Mouse (Mus musculus) MEL (cell line): Measurements from ENCODE around the gene Cd247.

Experiments
- CTCF ChIP-seq, 3 experiments: IDR thresholded peaks in 2 of 3; conservative IDR thresholded peaks in 1 of 3; 2 replicates each; pipeline ENCODE4 v1.5.1; 2011 to 2012; ENCODE audit warnings: low read length in 3 of 3, low read depth in 2 of 3, mild to moderate bottlenecking in 2 of 3, improper control_type of control experiment in 1 of 3, inconsistent platforms in 1 of 3, mixed read lengths in 1 of 3, moderate library complexity in 1 of 3; ENCODE audit not compliant: control insufficient read depth in 1 of 3, insufficient read depth in 1 of 3, poor library complexity in 1 of 3, severe bottlenecking in 1 of 3
- GABPA ChIP-seq: IDR thresholded peaks from 2 replicates; pipeline ENCODE4 v1.6.1; 2012; ENCODE audit warnings: low read depth, mild to moderate bottlenecking, inconsistent platforms, low read length, improper control_type of control experiment, moderate library complexity
- GATA1 ChIP-seq: IDR thresholded peaks from 2 replicates; pipeline ENCODE4 v1.6.1; 2011; ENCODE audit warnings: low read depth, low read length, improper control_type of control experiment
- MAFK ChIP-seq: IDR thresholded peaks from 2 replicates; pipeline ENCODE4 v1.6.1; 2011; ENCODE audit warnings: low read depth, mild to moderate bottlenecking, low read length, improper control_type of control experiment, borderline replicate concordance
- MAX ChIP-seq: IDR thresholded peaks from 2 replicates; pipeline ENCODE4 v1.6.1; 2011; ENCODE audit warnings: low read length, improper control_type of control experiment
- NELFE ChIP-seq: IDR thresholded peaks from 2 replicates; pipeline ENCODE4 v1.6.1; 2011; ENCODE audit warnings: low read depth, low read length, improper control_type of control experiment
- POLR2AphosphoS2 ChIP-seq: IDR thresholded peaks from 2 replicates; pipeline ENCODE4 v1.6.1; 2011; ENCODE audit warnings: low read length, improper control_type of control experiment
- SIN3A ChIP-seq: IDR thresholded peaks from 2 replicates; pipeline ENCODE4 v1.6.1; 2012; ENCODE audit warnings: low read length, improper control_type of control experiment, inconsistent platforms
- TAL1 ChIP-seq: IDR thresholded peaks from 2 replicates; pipeline ENCODE4 v1.6.1; 2012; ENCODE audit warnings: mild to moderate bottlenecking, inconsistent platforms, low read length, moderate library complexity, mixed read lengths
- USF1 ChIP-seq: IDR thresholded peaks from 2 replicates; pipeline ENCODE4 v1.6.1; 2014; ENCODE audit warnings: low read depth, mild to moderate bottlenecking, inconsistent platforms, low read length, improper control_type of control experiment, moderate library complexity

DNA sequence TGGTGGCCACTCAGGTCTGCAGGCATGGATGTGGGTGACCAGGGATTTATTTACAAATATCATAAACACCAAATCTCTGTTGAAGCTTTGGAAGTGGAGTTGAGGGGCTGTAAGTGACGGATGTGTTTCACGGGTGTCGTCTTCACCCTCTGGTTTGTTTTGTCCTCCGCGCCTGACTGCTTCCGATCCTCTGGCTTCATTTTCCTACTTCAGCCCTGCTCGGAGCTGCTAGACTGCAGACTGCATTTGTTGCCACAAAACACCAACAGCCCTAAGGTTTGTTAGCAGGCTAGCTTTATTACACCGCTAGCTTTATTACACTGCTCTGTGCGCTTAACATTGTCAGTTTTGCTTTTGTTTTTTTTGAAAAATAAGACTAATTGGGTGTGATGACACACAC lies 2.9 kb downstream of the Cd247 start:
- no peak for TF ChIP-seq CTCF (IDR thresholded peaks at IDR 0.05 in 2 of 3, conservative IDR thresholded peaks at IDR 0.05 in 1 of 3; ENCODE audit: control insufficient read depth in 1 of 3, insufficient read depth in 1 of 3, low read depth in 2 of 3, low read length in 3 of 3, poor library complexity in 1 of 3, severe bottlenecking in 1 of 3)
- no peak for TF ChIP-seq SIN3A
- TF ChIP-seq GATA1, result no peak
- no peak for TF ChIP-seq POLR2AphosphoS2
- TF ChIP-seq TAL1, result no peak
- no peak for TF ChIP-seq GABPA
- TF ChIP-seq USF1, result no peak
- no peak for TF ChIP-seq NELFE
- no peak for TF ChIP-seq MAX
- TF ChIP-seq MAFK, result no peak
